Mouse (Mus musculus): ENCODE data around the gene Cnot2.
"Not testable (repeated sequence)": the region's sequence is repeated elsewhere in the genome, so short reads cannot be mapped to it uniquely, and the experiment has no call there.

Gene Cnot2

DNA sequence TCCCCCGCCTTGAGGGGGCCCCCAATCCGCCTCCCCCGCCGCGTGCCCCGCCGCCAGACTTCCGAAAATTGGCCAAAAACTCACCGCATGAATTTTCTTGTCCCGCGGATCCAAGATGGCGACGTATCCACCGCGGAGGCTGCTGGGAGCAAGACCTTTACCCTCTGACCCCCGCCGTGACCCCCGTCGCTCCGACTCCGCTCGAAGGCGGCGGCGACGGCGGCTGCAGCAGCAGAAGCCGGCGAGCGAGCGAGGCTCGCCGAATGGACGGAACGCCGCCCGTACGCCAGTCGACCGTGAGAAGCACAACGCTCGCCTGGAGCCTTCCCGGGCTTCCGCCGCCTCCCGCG is at the start of gene Cnot2:
TSS of gene Cnot2 (minus strand) at position 143 of the 350 bp plus-strand sequence.
- peak; percentile 90 for DNase-seq (ENCODE audit: extremely low read depth, insufficient read length, low spot score)

DNA sequence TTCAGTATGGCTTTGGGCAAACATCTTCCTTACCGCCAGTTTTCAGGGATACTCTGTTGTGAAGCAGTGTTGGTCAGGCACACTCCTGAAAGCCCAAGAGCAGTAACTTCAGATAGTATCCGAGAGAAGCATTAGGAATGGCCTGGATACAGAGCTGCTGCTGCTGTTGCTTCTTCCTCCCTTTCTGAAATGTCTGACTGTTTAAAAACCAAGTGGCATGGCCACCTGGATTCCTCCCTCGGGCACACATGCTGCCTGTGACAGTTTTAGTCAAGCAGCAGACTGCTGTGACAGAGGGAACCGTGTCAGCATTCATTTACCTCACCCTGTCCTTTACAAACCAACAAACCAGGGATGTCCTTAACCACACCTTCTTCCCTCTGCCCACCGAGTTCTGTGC is 47.6 kb upstream of the Cnot2 start:
- DNase-seq (ENCODE audit: extremely low read depth, insufficient read length, low spot score) = no peak

GRCm38 (mm10) chr10:116626009-116626408 is 44.7 kb upstream of the Cnot2 start:
- peak; percentile 7 for DNase-seq (ENCODE audit: extremely low read depth, insufficient read length, low spot score)

GRCm38 (mm10) chr10:116613250-116613649 is 31.9 kb upstream of the Cnot2 start:
- DNase-seq (ENCODE audit: extremely low read depth, insufficient read length, low spot score) = not testable (repeated sequence)

- DNase-seq (ENCODE audit: extremely low read depth, insufficient read length, low spot score) = no peak
Observed at GRCm38 (mm10) chr10:116604905-116605162, 23.5 kb upstream of the Cnot2 start.

DNA sequence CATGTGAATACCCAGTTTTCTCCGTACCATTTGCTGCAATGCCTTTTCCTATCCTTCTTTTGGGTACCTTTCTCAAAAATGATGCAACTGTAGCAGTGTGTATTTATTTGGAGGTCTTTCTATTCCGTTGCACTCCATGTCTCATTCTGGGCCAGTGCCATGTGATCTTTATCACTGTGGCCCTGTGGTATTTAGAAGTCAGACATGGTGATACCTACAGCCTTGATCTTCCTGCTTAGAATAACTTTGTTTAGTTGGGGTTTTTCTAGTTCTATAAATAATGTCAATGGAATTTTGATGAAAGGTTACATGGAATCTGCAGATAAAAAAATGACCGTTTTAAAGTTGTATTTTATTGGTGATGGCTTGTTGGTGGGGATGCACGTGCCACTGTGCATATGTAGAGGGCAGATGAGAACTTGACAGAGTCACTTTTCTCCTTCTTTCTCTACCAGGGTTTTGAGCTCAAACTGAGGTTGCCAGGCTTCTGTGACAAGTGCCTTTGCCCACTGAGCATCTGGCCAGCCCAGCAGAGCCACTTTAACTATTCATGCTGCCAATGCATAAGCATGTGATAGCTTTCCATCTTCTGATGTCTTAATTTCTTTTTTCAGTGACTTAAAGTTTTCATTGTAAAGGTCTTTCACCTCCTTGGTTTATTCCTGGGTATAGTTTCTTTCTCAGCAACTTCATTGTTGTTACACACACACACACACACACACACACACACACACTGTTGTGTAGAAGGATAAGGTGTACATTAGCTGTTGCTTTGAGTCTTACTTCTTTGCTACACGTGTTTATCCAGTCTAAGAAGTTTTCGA is 23.0 kb upstream of the Cnot2 start:
- no peak for DNase-seq (ENCODE audit: extremely low read depth, insufficient read length, low spot score)

- no peak for DNase-seq (ENCODE audit: extremely low read depth, insufficient read length, low spot score)
Observed at GRCm38 (mm10) chr10:116599056-116599850, 17.9 kb upstream of the Cnot2 start.

- no peak for DNase-seq (ENCODE audit: extremely low read depth, insufficient read length, low spot score)
Observed at GRCm38 (mm10) chr10:116582738-116583137, 1.4 kb upstream of the Cnot2 start.

GRCm38 (mm10) chr10:116581719-116582481 is 589 bp upstream of the Cnot2 start:
- no peak for DNase-seq (ENCODE audit: extremely low read depth, insufficient read length, low spot score)

DNA sequence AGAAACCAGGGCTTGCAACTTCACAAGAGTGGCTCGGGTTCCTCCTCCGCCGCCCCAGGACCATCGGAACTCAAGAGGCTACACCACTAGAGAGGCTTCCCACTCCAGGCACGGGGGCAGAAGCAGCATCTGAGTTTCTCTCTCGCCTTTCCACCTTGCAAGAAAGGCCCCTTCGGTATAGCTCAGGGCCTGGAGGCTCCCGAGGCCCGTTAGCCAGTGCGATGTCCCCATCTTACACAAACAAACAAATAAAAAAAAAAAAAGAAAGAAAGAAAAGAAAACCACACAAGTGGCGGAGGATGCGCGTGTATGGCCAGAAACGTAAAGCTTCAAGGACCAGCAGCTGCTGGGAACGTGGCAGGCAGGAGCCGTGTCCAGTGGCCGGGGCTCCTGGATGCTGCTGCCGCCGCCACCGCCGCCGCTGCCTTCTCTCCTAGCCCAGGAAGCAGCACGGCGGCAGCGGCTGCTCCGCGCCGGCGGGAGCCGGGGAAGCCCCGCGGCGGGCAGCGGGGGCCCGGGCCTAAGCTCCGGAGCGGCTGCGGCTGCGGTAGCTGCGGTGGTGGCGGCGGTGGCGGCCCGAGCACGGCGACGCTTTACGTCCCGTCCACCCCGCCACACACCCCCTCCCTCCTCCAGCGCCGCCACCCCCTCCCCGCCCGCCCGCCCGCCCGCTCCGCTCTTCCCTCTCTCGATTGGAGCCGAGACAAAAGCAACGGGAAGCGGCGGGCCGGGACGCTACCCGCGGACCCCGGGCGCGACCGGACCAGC is 536 bp downstream of the Cnot2 start:
- DNase-seq (ENCODE audit: extremely low read depth, insufficient read length, low spot score) = peak; percentile 66

GRCm38 (mm10) chr10:116579478-116579877 is 1.8 kb downstream of the Cnot2 start:
- DNase-seq (ENCODE audit: extremely low read depth, insufficient read length, low spot score) = no peak

DNA sequence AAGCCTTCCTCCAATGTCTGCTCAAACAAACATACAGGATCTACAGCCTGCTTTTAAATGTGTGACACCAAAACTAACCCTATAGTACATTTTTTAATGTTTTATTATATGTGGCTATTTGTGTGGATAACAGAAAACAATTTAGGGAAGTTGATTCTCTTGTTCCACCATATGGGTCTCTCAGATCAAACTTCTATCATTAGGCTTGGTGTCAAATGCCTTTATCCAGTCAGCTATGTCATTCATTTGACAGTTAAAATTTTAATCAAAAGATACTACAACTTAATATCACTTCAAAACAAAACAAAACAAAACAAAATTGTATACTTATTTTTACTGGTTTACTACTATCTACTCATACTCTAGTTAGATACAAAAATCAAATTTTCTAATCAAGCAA is 2.9 kb downstream of the Cnot2 start:
- DNase-seq (ENCODE audit: extremely low read depth, insufficient read length, low spot score) = no peak

DNA sequence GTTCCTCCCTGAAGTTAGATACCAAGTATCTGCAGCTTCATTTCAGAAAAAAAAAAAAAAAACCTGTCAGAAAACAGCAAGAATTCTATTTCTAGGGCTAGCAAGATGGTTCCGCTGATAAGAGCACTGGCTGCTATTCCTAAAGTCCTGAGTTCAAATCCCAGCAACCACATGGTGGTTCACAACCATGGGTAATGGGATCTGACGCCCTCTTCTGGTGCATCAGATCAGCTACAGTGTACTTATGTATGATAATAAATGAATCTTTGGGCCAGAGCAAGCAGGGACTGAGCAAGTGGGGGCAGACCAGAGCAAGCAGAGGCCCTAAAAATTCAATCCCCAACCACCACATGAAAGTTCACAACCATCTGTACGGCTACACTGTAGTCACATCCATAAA is 4.1 kb downstream of the Cnot2 start:
- DNase-seq (ENCODE audit: extremely low read depth, insufficient read length, low spot score) = no peak

GRCm38 (mm10) chr10:116576071-116576470 is 5.2 kb downstream of the Cnot2 start:
- DNase-seq (ENCODE audit: extremely low read depth, insufficient read length, low spot score) = peak; percentile 43

DNA sequence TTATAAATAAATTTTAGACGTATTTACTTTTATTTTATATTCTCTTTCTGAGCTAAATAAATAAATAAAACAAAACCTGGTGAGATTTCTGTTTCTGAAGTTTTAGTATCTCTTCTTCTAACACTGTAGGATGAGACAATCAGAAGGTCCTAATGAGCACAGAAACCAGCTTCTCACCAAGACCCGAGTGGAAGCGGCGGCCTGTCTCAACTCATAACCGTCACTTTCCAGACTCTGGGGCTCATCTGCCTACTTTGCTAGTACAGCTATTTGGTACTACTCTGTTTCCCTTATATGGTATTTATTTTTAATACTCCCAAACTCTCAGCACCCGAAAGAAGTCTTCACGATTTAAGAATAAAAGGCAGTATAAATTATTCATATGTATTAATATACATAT is 10.8 kb downstream of the Cnot2 start:
- DNase-seq (ENCODE audit: extremely low read depth, insufficient read length, low spot score) = no peak

DNA sequence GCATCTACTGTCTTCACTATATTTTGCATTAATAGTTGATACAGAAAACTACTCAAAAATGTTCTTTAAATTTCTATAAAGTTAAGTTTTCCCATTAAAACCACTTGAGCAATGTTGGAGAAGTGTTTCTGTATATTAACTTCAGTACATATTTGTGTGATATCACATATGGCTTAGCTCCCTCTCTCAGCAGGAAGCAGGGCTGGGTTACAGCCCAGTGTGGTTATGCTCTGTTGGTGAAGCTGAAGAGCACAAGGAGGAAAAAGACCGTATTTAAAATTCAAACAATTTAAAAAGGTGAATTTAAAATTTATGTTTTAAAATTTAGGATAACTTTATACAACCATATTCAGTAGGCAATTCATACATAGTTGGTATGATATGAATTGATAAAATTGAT is 12.8 kb downstream of the Cnot2 start:
- no peak for DNase-seq (ENCODE audit: extremely low read depth, insufficient read length, low spot score)

GRCm38 (mm10) chr10:116567491-116568405 is 13.6 kb downstream of the Cnot2 start:
- no peak for DNase-seq (ENCODE audit: extremely low read depth, insufficient read length, low spot score)

GRCm38 (mm10) chr10:116566492-116566891 is 14.8 kb downstream of the Cnot2 start:
- not testable (repeated sequence) for DNase-seq (ENCODE audit: extremely low read depth, insufficient read length, low spot score)

GRCm38 (mm10) chr10:116564828-116565602 is 16.3 kb downstream of the Cnot2 start:
- no peak for DNase-seq (ENCODE audit: extremely low read depth, insufficient read length, low spot score)
